Mouse (Mus musculus): Measurements from ENCODE around the gene Birc5. TPM values are rescaled to one million over a fixed set of nuclear protein-coding genes. Genes with fewer than 3 reads are reported as not detected.

Gene Birc5
- polyA plus RNA-seq, 1 experiment from 2014 or later, result 306 TPM

GRCm38 (mm10) chr11:117858392-117858791, 9.3 kb downstream of the Birc5 start:
- no peak overlapping the region for H3K27ac ChIP-seq (ENCODE audit: low read length)
- 56% methylated on average over 3 of the region's 3 CpGs for WGBS
- no peak overlapping the region for H3K4me3 ChIP-seq (ENCODE audit: low read length)
- H3K4me2 ChIP-seq (ENCODE audit: low read depth, low read length), result no peak overlapping the region
- peaks cover 25% of the 10 kb centered on the region for H3K36me3 ChIP-seq (ENCODE audit: control insufficient read depth, insufficient read depth, low read length)
- H3K9me3 ChIP-seq (ENCODE audit: control insufficient read depth, low read length), result no peaks in the 10 kb centered on the region
- H3K27me3 ChIP-seq (replicated peaks; ENCODE audit: control insufficient read depth, insufficient read depth, low read length), result peaks cover 16% of the 10 kb centered on the region
- no peak for ATAC-seq
- H3K9ac ChIP-seq (ENCODE audit: low read depth, low read length), result no peak overlapping the region
- peaks cover 17% of the 10 kb centered on the region for H3K4me1 ChIP-seq (ENCODE audit: control insufficient read depth, insufficient read depth, low read length)

- WGBS, result 9% methylated on average over 23 of the region's 23 CpGs
- Histone ChIP-seq H3K4me2 (ENCODE audit: low read depth, low read length) (no peak within 1 kb of the TSS), H3K9me3 (ENCODE audit: control insufficient read depth, low read length) (no peaks in the 10 kb centered on the region), H3K4me3 (ENCODE audit: low read length) (peak within 1 kb of the TSS; percentile 7; the same call in 1 of the 2 replicates), H3K27ac (ENCODE audit: low read length) (no peak within 1 kb of the TSS), H3K27me3 (replicated peaks; ENCODE audit: control insufficient read depth, insufficient read depth, low read length) (peaks cover 16% of the 10 kb centered on the region), H3K9ac (ENCODE audit: low read depth, low read length) (no peak within 1 kb of the TSS), H3K36me3 (ENCODE audit: control insufficient read depth, insufficient read depth, low read length) (peaks cover 20% of the 10 kb centered on the region), H3K4me1 (ENCODE audit: control insufficient read depth, insufficient read depth, low read length) (peaks cover 31% of the 10 kb centered on the region)
- no peak for ATAC-seq
These were observed 11.6 kb downstream of the Birc5 start, which contains the start of gene Tmem235 for GRCm38 (mm10) chr11:117860601-117861000. Gene Tmem235, plus strand, starts transcription at chr11:117860752.

DNA sequence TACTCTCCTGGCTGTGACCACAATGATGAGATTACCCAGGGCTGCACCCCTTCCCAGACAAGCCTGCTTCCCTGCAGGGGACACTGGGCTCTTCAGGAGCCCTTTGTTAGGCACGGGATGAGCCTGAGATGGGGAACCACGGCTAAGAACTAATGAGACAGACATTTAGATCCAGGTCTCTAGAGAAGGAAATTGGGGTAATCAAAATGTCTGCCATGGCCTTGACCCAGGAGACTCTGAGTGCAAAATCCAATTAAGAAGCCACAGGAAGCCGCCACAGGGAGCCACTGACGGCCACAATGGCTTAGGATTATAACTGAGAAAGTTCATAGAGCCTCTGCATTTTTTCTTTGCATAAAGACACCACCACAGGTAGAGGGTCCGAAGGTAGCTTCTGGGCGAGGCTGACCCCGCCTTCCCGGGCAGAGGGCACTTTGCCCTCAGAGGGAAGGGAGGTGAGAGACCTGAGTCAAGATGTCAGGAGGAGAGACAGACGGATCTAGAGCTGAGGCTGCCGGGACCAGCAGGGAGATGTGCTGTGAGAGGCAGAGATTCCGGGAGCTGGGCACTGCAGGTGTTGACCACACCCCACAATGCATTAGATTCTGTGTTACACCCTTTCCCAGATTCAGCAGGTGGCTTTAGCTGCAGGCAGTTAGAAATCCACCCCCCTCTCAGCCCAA, 14.3 kb downstream of the Birc5 start:
- Histone ChIP-seq H3K4me3 (ENCODE audit: low read length) (peak overlapping the region; percentile 27), H3K36me3 (ENCODE audit: control insufficient read depth, insufficient read depth, low read length) (no peaks in the 10 kb centered on the region), H3K27me3 (replicated peaks; ENCODE audit: control insufficient read depth, insufficient read depth, low read length) (peaks cover 16% of the 10 kb centered on the region), H3K4me2 (ENCODE audit: low read depth, low read length) (peak overlapping the region; percentile 43), H3K4me1 (ENCODE audit: control insufficient read depth, insufficient read depth, low read length) (peaks cover 37% of the 10 kb centered on the region), H3K9ac (ENCODE audit: low read depth, low read length) (peak overlapping the region; percentile 56), H3K9me3 (ENCODE audit: control insufficient read depth, low read length) (no peaks in the 10 kb centered on the region), H3K27ac (ENCODE audit: low read length) (peak overlapping the region; percentile 92)
- peak; percentile 82 for ATAC-seq
- WGBS, result 29% methylated on average over 11 of the region's 11 CpGs

GRCm38 (mm10) chr11:117864805-117865204, 15.8 kb downstream of the Birc5 start:
- H3K36me3 ChIP-seq (ENCODE audit: control insufficient read depth, insufficient read depth, low read length), result no peaks in the 10 kb centered on the region; the same call in 1 of the 2 replicates
- 67% methylated on average over 2 of the region's 2 CpGs for WGBS
- H3K27me3 ChIP-seq (replicated peaks; ENCODE audit: control insufficient read depth, insufficient read depth, low read length), result peaks cover 11% of the 10 kb centered on the region
- H3K4me1 ChIP-seq (ENCODE audit: control insufficient read depth, insufficient read depth, low read length), result peaks cover 38% of the 10 kb centered on the region
- H3K4me2 ChIP-seq (ENCODE audit: low read depth, low read length), result no peak overlapping the region
- H3K9me3 ChIP-seq (ENCODE audit: control insufficient read depth, low read length), result no peaks in the 10 kb centered on the region
- H3K27ac ChIP-seq (ENCODE audit: low read length), result peak overlapping the region; percentile 92
- 0 out of 2 replicates have a peak overlapping the region, but pooled peaks have one; percentile 56 for H3K9ac ChIP-seq (ENCODE audit: low read depth, low read length)
- ATAC-seq, result no peak
- no peak overlapping the region for H3K4me3 ChIP-seq (ENCODE audit: low read length)

DNA sequence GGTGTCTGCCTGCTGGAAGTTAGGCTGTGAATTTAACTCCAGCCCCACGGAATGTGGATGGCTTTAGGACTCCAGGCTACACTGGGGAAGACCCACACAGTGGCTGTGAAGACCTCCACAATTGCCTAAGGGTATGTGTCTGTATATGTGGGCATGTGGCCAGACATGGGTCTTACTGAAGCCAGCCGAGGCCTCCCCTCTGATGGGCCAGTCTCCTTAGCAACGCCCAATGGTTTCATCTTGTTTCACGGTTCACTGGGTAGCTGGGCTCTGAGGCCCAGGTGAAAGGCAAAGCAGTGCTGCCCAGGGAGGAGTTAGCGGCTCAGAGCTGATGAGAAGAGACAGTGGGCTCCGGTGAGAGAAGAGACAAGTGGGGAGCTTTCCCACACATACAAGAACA, 16.9 kb downstream of the Birc5 start:
- Histone ChIP-seq H3K4me2 (ENCODE audit: low read depth, low read length) (no peak overlapping the region), H3K4me3 (ENCODE audit: low read length) (no peak overlapping the region), H3K4me1 (ENCODE audit: control insufficient read depth, insufficient read depth, low read length) (peaks cover 32% of the 10 kb centered on the region), H3K27me3 (replicated peaks; ENCODE audit: control insufficient read depth, insufficient read depth, low read length) (peaks cover 3% of the 10 kb centered on the region; the same call in 1 of the 2 replicates), H3K27ac (ENCODE audit: low read length) (no peak overlapping the region), H3K9me3 (ENCODE audit: control insufficient read depth, low read length) (no peaks in the 10 kb centered on the region), H3K36me3 (ENCODE audit: control insufficient read depth, insufficient read depth, low read length) (no peaks in the 10 kb centered on the region; the same call in 1 of the 2 replicates), H3K9ac (ENCODE audit: low read depth, low read length) (peak overlapping the region; percentile 56; the same call in 1 of the 2 replicates)
- no peak for ATAC-seq
- 39% methylated on average over 6 of the region's 6 CpGs for WGBS

GRCm38 (mm10) chr11:117870688-117871365, 21.8 kb downstream of the Birc5 start:
- Histone ChIP-seq H3K4me2 (ENCODE audit: low read depth, low read length) (no peak overlapping the region), H3K9me3 (ENCODE audit: control insufficient read depth, low read length) (no peaks in the 10 kb centered on the region), H3K9ac (ENCODE audit: low read depth, low read length) (0 out of 2 replicates have a peak overlapping the region, but pooled peaks have one; percentile 24), H3K27me3 (replicated peaks; ENCODE audit: control insufficient read depth, insufficient read depth, low read length) (no peaks in the 10 kb centered on the region), H3K4me3 (ENCODE audit: low read length) (no peak overlapping the region), H3K27ac (ENCODE audit: low read length) (no peak overlapping the region), H3K36me3 (ENCODE audit: control insufficient read depth, insufficient read depth, low read length) (no peaks in the 10 kb centered on the region; the same call in 1 of the 2 replicates), H3K4me1 (ENCODE audit: control insufficient read depth, insufficient read depth, low read length) (peaks cover 19% of the 10 kb centered on the region)
- ATAC-seq, result 0 out of 2 replicates have a peak, but pooled peaks have one; percentile 7
- 36% methylated on average over 12 of the region's 12 CpGs for WGBS

- Histone ChIP-seq H3K27ac (ENCODE audit: low read length) (no peak overlapping the region), H3K36me3 (ENCODE audit: control insufficient read depth, insufficient read depth, low read length) (no peaks in the 10 kb centered on the region; the same call in 1 of the 2 replicates), H3K27me3 (replicated peaks; ENCODE audit: control insufficient read depth, insufficient read depth, low read length) (no peaks in the 10 kb centered on the region), H3K9ac (ENCODE audit: low read depth, low read length) (no peak overlapping the region), H3K4me2 (ENCODE audit: low read depth, low read length) (no peak overlapping the region), H3K9me3 (ENCODE audit: control insufficient read depth, low read length) (no peaks in the 10 kb centered on the region), H3K4me3 (ENCODE audit: low read length) (no peak overlapping the region), H3K4me1 (ENCODE audit: control insufficient read depth, insufficient read depth, low read length) (peaks cover 15% of the 10 kb centered on the region)
- 69% methylated on average over 5 of the region's 5 CpGs for whole genome bisulfite sequencing
- no peak for ATAC-seq
These were observed 22.3 kb downstream of the Birc5 start for GRCm38 (mm10) chr11:117871376-117871775.

- Histone ChIP-seq H3K4me3 (ENCODE audit: low read length) (no peak overlapping the region), H3K4me1 (ENCODE audit: control insufficient read depth, insufficient read depth, low read length) (peaks cover 15% of the 10 kb centered on the region)
- WGBS, result 55% methylated on average over 12 of the region's 12 CpGs
These were observed 23.0 kb downstream of the Birc5 start for GRCm38 (mm10) chr11:117871911-117872584.

More at GRCm38 (mm10) chr11:117871911-117872584, 23.0 kb downstream of the Birc5 start:
- H3K9ac ChIP-seq (ENCODE audit: low read depth, low read length), result no peak overlapping the region
- H3K4me2 ChIP-seq (ENCODE audit: low read depth, low read length), result peak overlapping the region; percentile 86
- no peaks in the 10 kb centered on the region; the same call in 1 of the 2 replicates for H3K36me3 ChIP-seq (ENCODE audit: control insufficient read depth, insufficient read depth, low read length)
- no peaks in the 10 kb centered on the region for H3K9me3 ChIP-seq (ENCODE audit: control insufficient read depth, low read length)
- no peaks in the 10 kb centered on the region for H3K27me3 ChIP-seq (replicated peaks; ENCODE audit: control insufficient read depth, insufficient read depth, low read length)
- ATAC-seq, result no peak
- H3K27ac ChIP-seq (ENCODE audit: low read length), result no peak overlapping the region

Measured in intestine, embryonic 16.5 days (tissue).